Mouse (Mus musculus) telencephalon, adult 2 months (tissue): ENCODE data around the gene Cnnm3.
A peak's percentile ranks its signal among the peaks of the same experiment; 100 is the strongest.
"Not testable (repeated sequence)": the region's sequence is repeated elsewhere in the genome, so short reads cannot be mapped to it uniquely, and the experiment has no call there.

Experiments used
- DNase-seq: peaks from one replicate; pipeline ENCODE4 v3.0.0-alpha.2; 2011; ENCODE audit warnings: low read depth, low spot score

The Cnnm3 gene

DNA sequence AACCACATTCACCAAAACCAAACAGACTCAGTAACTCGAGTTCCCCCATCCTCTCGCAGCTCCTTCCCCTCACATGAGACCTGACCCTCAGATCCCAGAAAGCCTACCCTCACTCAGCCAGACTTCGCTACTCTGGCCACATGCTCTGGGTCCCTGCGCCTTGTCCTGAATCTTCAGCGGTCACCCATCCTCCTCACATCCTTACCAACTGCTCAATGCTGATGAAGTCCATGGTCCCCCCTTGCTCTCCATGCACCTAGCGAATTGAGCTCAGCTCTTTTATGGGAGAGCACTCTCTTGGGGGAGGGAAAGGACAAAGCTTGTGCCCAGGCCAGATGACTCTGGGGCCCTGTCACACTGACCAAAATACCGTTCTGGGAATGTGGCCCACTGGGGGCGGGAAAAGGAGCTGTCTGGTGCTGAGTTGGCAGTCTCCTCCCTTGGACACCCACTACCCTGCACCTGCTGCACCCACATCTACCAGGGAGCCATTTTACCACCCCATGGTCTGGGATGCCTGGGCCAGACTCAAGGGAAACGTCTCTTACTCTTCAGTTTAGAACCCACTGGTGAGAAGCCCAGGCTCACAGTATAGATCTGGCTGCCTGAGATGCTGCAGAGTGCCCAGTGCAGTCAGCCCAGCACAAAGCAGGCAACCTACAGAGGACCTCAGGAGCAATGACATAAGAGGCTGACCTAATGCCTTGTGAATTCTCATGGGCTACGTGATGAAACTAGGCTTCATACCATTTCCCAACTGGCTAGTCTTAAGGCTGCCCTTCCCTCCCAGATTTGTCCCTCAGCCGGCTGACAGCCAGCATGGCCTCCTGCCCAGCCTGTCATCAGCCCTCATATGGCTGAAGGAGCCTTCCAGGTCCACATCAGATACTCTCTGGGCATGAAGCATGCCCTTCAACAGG lies 24.1 kb downstream of the Cnnm3 start:
- no peak for DNase-seq

- no peak for DNase-seq
Measured at GRCm38 (mm10) chr1:36536397-36536728, 24.7 kb downstream of the Cnnm3 start.

- DNase-seq = not testable (repeated sequence)
Measured at GRCm38 (mm10) chr1:36536783-36537182, 25.1 kb downstream of the Cnnm3 start, which contains the start of gene Ankrd23. Gene Ankrd23 (minus strand): TSS chr1:36536883.

DNA sequence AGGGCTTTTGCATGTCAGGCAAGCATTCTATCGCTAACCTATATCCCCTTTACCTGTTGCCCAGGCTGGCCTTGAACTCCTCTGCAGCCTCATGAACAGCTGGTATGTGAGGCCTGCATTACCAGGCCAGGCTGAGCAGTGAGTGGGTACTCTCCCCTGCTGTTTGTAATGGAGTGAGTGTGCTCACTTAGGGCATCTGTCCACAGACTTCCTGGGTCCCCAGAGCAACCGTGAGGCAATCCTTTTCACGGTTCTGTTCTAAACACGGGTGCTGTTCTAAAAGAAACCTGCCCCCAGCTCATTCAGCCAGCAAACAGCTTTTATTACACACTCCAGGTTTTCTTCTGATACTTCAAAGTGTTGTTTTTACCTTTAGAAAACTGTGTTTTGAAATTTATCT lies 27.1 kb downstream of the Cnnm3 start:
- DNase-seq = no peak

DNA sequence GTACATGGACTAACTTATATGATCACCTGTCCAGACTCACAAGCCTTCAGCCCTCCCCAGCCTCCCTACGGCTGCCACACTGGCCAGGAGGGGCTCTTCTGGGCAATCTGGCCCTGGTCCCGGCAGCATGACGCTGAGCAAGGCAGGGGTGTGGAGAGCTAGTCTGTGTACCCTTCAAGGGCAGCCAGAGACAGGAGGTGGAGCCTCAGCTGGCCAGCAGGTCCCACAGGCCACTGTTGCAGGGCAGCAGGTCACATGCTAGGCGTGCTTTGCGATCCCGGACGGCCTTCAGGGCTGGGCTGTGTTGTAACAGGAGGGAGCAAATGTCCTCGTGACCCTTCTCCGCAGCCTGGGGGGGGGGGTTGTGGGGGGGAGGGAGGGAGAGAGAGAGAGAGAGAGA lies 27.5 kb downstream of the Cnnm3 start, which contains the start of gene Gm42417:
Gene Gm42417, minus strand, starts transcription at position 244 of the 400 bp plus-strand sequence.
- no peak for DNase-seq

DNA sequence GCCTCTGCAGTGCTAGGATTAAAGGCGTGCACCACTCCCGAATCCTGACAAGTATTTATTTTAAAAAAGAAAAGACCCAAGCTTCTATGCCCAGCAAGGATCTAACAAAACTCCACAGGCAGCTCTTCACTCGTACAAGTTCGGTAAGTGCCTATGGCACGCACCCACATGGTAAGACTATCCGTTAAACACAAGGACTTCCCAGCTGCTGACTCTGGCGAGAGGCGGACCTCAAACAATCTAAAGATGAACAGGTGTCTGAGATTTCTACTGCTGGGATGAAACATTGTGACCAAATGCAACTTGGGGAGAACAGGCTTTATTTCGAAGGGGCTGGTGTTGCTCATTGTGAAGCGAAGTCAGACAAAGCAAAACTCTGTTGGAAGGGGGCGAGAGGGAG lies 28.5 kb downstream of the Cnnm3 start:
- DNase-seq = no peak

- DNase-seq = no peak
Measured at GRCm38 (mm10) chr1:36540807-36541206, 29.1 kb downstream of the Cnnm3 start.

- no peak for DNase-seq
Measured at GRCm38 (mm10) chr1:36541844-36542243, 30.2 kb downstream of the Cnnm3 start.

DNA sequence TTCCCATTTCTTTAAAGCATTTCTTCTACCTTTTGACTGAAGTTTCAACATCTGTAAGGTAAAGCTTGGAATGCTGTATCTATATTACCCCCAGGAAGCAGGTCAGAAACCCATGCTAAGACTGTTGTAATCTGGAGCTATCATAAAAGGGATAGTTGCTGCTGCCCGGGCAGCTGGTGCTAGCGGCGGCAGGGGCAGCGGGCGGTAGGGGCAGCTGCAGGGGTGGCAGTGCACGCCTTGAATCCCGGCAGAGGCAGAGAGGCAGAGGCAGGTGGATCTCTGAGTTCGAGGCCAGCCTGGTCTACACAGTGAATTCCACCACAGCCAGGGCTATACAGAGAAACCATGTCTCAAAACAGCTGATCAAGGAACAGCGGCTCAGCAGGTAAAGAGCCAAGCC lies 31.3 kb downstream of the Cnnm3 start:
- DNase-seq = no peak

- no peak for DNase-seq
Measured at GRCm38 (mm10) chr1:36545382-36545781, 33.7 kb downstream of the Cnnm3 start.

- DNase-seq = no peak
Measured at GRCm38 (mm10) chr1:36545845-36546600, 34.4 kb downstream of the Cnnm3 start.

DNA sequence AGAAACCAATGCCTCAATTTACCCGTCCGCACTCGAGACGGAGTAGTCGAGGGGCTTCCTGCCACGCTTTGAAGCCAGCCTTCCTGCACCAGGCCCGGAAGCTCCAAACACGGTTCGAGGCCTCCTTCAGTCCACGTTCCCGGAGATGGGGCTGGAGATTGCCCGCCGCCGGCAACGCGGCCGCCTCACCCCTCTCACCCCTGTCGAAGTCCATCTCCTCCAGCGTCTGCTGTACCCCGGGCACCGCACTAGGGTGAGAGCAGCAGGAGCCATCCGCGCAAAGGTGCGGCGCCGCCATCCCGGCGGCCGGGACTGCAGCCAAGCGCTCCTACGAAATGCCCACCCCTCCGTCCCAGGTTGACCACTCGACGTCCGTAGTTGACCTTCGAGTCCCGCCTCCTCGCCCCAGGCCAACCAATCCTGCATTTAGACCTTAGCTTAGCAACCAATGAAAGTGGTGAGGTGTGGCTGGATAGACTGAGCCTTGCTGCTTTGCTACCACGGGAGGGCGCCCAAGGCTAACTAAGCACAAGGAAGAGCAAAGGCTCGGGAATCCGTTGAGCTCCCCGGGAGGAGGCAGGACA lies 35.3 kb downstream of the Cnnm3 start, which contains the start of gene Ankrd39:
Gene Ankrd39, minus strand, starts transcription at position 558 of the 584 bp plus-strand sequence.
- DNase-seq = peak; percentile 99

DNA sequence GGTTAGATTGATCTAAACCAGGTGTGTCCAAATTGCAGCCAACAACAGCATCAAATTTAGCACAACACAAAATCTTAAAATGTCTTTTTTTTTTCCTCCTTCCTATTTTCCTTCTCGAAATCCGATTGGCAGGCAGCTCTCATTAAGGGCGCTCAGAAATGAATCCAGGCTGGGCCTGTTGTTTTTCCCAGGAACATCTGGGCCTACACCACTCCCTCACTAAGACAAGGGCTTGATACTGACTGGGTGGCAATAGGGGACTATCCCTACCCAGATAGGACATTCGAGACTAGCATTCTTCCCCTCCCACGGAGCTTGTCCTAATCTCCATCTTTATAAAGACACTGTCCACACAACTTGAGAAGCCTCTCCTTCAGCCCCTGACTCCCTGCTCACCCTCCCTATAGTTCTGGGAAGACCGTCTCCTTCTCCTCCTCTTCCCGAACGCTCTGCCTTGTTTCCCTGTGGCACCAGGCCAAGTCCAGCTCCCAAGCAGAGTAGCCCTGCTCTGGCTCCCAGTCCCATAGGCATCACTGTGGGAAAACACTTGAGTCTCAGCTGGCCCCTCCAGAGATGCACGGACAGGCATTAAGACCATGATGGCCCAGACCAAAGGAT lies 36.4 kb downstream of the Cnnm3 start:
- no peak for DNase-seq

DNA sequence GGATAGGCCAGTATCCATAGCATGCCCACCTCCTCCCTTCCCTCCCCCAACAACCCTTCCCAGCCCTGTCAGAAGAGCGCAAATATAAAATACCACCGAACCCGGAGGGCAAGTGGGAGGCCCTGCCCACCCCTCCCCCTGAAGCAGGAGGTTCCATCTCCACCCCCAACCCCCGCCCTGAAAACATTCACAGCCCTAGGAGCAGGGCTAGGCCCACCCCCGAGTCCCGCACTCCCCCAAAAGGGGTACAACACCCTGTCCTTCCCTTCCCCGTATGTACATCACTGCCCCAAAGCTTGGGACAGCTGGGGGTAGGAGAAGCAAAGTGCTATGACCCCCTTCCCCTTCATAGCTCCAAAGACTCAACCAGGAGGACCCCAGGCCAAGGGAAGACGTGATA lies 37.1 kb downstream of the Cnnm3 start:
- no peak for DNase-seq

- no peak for DNase-seq
Measured at GRCm38 (mm10) chr1:36549491-36549890, 37.8 kb downstream of the Cnnm3 start.

DNA sequence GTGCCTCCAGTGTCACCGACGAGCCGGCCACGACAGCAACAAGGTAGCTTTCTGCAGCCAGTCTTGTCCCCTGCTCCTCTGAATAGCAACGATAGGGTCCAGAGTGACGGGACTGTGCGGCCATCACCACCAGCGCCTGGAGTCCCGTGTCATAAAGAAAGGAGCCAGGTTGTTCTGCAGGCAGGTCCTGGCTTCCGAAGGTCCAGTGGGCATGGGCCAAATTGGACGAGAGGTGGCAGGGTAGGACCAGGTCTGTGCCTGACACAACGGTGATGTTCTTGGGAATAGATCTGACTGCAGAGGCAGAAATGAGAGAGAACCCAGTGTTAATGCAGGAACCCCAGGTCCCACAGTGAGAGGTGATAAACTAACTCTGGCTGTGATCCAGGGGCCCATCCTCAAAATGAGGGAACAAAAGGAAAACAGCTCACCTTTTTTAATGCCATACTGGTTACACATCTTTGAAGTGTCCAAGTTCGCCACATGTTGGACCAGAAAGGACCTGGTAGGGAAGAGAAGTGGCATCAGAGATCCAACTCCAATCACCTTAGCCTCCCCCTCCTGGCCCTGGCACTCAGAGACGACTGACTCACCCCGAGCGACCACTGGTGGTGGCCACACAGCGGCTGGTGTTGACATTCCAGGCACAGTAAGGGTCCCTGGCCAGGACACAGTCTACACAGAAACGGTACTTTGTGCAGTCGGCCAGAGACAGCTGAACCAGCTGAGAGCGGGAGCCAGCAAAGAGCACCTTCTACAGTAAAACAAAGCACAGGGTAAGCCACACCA lies 38.6 kb downstream of the Cnnm3 start:
- DNase-seq = no peak

- DNase-seq = no peak
Measured at GRCm38 (mm10) chr1:36551904-36552303, 40.2 kb downstream of the Cnnm3 start.

DNA sequence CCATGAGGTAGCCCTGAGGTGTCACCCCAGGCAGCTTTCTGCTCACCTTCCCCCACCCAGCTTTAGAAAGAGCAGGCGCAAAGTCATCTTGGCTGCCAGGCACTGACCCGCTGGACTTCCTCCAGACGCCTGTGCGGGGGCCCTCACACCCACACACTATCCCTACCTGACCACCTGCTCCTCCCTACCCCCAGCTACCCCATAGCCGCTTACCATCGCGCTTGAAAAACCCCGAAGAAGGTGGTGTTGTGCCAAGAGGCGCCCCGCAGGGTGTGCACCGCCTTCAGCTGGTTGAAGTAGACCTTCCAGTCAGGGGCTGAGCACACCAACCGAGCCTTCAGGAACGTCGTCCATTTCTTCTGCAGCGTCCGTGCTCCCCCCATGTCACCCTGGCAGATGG lies 40.8 kb downstream of the Cnnm3 start:
- no peak for DNase-seq

DNA sequence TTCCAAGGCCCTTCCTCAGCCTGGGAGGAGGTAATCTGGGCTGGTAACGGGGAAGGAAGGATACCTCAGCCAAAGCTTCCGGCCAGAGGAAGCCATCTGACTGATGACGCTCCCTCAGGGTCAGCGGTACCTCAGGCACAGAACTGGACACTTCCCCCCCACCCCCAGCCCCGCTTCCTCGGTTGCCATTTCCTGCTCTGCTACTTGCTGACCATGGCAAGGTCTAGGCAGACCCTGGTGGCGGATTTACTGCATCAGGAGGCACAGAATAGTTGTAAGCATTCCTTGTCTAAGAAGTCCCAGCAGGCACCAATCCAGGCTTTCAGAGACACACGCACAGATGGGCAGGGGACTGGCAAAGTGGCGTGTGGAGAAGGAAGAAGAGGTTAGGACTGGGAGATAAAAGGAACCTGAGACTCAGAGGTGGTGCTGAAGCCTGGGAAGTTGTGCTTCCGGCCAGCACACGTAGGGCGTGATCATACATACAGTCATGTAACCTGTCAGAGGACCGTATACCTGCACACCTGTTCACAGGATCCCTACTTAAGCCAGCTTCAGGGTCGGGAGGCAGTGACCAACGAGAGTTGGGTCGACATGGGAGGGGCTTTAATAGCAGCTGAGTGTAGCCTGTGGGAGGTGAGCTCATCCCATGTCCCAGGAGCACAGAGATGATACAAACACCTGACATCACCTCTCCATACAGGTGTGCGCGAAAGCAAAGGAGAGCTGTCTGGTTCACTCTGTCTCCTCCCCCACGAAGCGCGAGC lies 43.1 kb downstream of the Cnnm3 start:
- DNase-seq = no peak

DNA sequence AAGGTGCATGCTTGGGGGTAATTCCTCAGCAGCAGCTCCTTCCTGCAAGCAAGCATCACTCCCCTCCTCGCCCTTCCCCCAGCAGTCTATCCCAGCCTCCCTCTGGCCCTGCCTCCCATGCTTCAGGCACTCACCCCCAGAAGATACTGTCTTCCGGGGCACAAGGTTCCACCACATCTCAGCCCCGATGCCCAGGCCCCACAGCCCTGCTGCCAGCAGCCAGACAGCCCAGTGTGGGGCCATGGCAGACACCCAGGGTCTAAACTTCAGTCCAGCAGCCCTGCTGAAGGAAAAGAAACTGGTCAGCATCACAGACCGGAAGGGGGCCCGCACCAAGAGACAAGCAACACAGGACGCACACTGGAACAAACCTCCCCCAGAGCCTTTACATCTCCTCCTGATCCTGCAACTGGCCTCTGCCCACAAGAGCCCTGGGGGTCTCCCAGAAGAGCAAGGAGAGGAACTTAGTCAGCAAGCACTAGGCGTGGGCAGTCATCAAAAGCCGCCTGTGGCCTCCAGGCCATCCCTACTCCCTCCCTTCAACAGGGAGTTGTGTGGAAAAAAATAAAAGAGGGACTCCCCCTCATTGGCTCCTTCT lies 44.2 kb downstream of the Cnnm3 start:
- DNase-seq = no peak
